Mouse (Mus musculus): ENCODE results near the gene Scyl2.

The Scyl2 gene

DNA sequence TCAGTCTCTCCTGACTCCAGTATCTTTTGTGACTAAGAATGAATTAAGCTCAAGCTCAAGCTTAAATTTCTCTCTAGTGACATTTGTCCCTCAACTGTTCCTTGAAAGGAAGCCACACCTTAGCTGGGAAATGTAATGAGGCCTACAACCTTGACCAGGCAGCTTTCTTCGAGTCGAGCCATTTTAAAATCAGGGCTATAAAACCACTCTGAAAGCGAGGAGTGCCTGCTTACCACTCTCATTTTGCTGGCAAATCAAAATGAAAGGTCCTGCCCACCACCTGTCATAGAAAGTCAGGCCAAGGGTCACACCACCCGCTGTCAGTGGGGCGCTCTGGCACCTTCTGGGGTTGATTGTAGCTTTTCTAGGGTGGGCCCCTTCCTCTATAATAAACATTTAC lies 90.2 kb downstream of the Scyl2 start:
- no peak for DNase-seq (ENCODE audit: low read depth, low spot score)

DNA sequence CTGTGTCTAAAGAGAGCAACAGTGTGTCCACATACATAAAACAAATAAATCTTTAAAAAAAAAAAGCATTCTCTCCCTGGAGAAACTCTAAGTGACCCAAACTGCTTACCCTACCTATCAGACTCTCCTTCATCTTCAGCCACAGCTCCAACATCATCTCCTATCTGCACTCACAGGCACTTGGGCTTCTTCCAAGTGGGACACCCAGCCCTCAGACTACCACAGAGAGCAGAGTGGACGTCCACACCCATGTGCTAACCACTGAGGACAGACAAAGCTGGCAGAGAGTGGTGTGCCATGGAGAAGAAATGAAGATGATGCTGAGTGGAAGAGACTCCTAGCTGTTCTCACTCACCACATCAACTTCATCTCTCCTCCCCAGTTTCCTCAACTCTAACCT lies 90.6 kb downstream of the Scyl2 start:
- DNase-seq (ENCODE audit: low read depth, low spot score) = no peak

DNA sequence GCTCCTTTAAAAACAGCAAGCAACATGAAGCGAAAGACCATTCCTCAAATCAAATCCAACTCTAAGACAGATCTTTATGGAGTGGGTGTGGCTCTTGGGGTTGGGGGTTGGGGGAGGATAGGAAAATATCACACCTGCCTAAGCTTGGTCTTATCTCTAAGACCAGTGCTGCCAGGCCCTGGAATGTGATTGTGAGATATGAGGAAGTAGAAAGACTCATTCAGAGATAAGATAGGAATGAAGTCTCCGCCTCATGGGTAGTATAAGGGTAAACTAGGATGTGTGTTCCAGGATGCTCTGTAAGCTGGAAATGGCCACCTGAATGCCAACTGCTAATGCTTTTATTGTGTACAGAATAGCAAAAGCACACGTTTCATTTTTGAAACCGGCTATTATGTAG lies 91.8 kb downstream of the Scyl2 start:
- no peak for DNase-seq (ENCODE audit: low read depth, low spot score)

DNA sequence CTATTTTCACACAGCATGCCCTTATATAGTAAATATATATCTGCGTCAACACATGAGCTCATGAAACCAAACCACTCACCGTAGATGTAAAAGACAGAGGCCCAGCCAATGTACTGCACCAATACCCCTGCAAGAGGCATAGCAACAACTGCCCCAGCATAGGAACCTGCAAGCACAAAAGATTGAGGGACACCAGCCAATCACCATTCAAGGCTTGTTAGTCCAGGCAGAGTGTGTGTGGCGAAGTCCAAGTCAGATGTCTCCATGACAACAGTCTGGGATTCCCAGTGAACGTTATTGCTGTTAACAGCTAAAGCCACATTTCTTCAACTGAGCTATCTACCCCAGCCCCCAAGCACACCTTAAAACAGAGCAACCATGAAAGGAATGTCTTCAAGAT lies 93.3 kb downstream of the Scyl2 start:
- DNase-seq (ENCODE audit: low read depth, low spot score) = no peak

DNA sequence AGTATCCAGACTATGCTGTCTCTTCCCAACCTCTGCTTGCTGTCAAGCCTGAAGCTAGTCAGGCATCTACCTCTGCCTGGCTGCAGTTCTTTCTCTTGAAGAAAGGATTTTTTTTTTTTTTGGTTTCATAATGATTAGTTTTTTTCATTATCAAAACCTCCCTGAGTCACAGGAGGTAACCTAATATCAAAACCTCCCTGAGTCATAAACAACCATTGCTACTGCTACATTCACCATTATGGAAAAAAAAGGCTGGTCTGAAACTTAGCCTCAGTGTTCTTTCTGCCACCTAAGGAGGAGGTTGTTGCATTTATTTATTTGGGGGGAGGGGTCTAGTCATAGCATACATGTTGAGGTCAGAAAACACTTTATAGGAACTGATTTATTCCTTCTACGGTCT lies 96.2 kb downstream of the Scyl2 start:
- DNase-seq (ENCODE audit: low read depth, low spot score) = no peak
